Mouse (Mus musculus) small intestine, adult 2 months (tissue): ENCODE results near the gene Zfp454. TPM values are rescaled to one million over a fixed set of nuclear protein-coding genes. Genes with fewer than 3 reads are reported as not detected.
A peak's percentile ranks its signal among the peaks of the same experiment; 100 is the strongest.

ENCODE experiments used
- H3K27ac ChIP-seq: fragments of 200-500 bp; 2 replicates; pipeline ENCODE4 v1.5.1; 2012; ENCODE audit warnings: low read depth, low read length, control low read depth, inconsistent platforms; ENCODE audit not compliant: insufficient read depth
- H3K27me3 ChIP-seq: fragments of 200-500 bp; 2 replicates; pipeline ENCODE4 v1.6.1; 2012; ENCODE audit warnings: mild to moderate bottlenecking, moderate library complexity, low read length, inconsistent platforms; ENCODE audit not compliant: control insufficient read depth, insufficient read depth
- H3K36me3 ChIP-seq: fragments of 200-500 bp; 2 replicates; pipeline ENCODE4 v1.6.1; 2012; ENCODE audit warnings: mild to moderate bottlenecking, low read length, control low read depth, inconsistent platforms; ENCODE audit not compliant: control insufficient read depth, insufficient read depth
- H3K4me1 ChIP-seq: fragments of 200-500 bp; 2 replicates; pipeline ENCODE4 v1.6.1; 2012; ENCODE audit warnings: low read length, inconsistent platforms, mixed read lengths; ENCODE audit not compliant: control insufficient read depth, insufficient read depth, insufficient read length
- H3K4me3 ChIP-seq: fragments of 200-500 bp; 2 replicates; pipeline ENCODE4 v1.5.1; 2012; ENCODE audit warnings: low read depth, mild to moderate bottlenecking, control low read depth, inconsistent platforms, low read length, moderate library complexity
- CTCF ChIP-seq: fragments of 200-500 bp; IDR thresholded peaks from 2 replicates; pipeline ENCODE4 v1.5.1; 2012; ENCODE audit warnings: low read depth, mild to moderate bottlenecking, control low read depth, inconsistent platforms, low read length, moderate library complexity, mixed read lengths; ENCODE audit not compliant: insufficient replicate concordance, insufficient read length; ENCODE audit errors: extremely low read depth
- POLR2A ChIP-seq: fragments of 200-500 bp; IDR thresholded peaks from 2 replicates; pipeline ENCODE4 v1.6.1; 2012; ENCODE audit warnings: low read depth, mild to moderate bottlenecking, control low read depth, inconsistent platforms, low read length, moderate library complexity
- WGBS: fragments of 180-500 bp; shearing (Covaris S2); methylation state at CpG from one replicate; pipeline ENCODE4 v1.1.7; 2018; 5-methylcytosine and 5-hydroxymethylcytosine counted together
- polyA plus RNA-seq: library from polyadenylated mRNA; depleted of rRNA; stranded (reverse); fragments of >200 nt; gene quantifications from 2 replicates; pipeline ENCODE4 v1.2.3, GENCODE M21; 2012; rRNA removed

The Zfp454 gene
- polyA plus RNA-seq, 1 experiment = not detected

GRCm38 (mm10) chr11:50845951-50846350 is 41.5 kb downstream of the Zfp454 start:
- Histone ChIP-seq H3K4me3 (no peak overlapping the region), H3K36me3 (no peaks in the 10 kb centered on the region), H3K27ac (no peak overlapping the region), H3K27me3 (peaks cover 16% of the 10 kb centered on the region), H3K4me1 (no peaks in the 10 kb centered on the region; the same call in 1 of the 2 replicates)
- TF ChIP-seq POLR2A (no peak), CTCF (no peak)
- WGBS = 88% methylated on average over 3 of the region's 3 CpGs

- no peaks in the 10 kb centered on the region for H3K36me3 ChIP-seq
- peak within 1 kb of the TSS; percentile 17; the same call in 1 of the 2 replicates for H3K27ac ChIP-seq
- no peaks in the 10 kb centered on the region for H3K27me3 ChIP-seq
- H3K4me1 ChIP-seq = no peaks in the 10 kb centered on the region; the same call in 1 of the 2 replicates
- H3K4me3 ChIP-seq = peak within 1 kb of the TSS; percentile 65
- TF ChIP-seq POLR2A (no peak), CTCF (no peak)
- 9% methylated on average over 22 of the region's 22 CpGs for WGBS
Measured at GRCm38 (mm10) chr11:50841023-50841735, 46.3 kb downstream of the Zfp454 start, which contains the start of gene Zfp879. Gene Zfp879 (minus strand): TSS chr11:50841552.

GRCm38 (mm10) chr11:50835727-50836126 is 51.7 kb downstream of the Zfp454 start:
- Histone ChIP-seq H3K27ac (no peak overlapping the region), H3K4me1 (no peaks in the 10 kb centered on the region), H3K4me3 (no peak overlapping the region), H3K27me3 (no peaks in the 10 kb centered on the region), H3K36me3 (no peaks in the 10 kb centered on the region)
- no peak for TF ChIP-seq POLR2A
- no peak for TF ChIP-seq CTCF
- 77% methylated on average over 4 of the region's 4 CpGs for WGBS

DNA sequence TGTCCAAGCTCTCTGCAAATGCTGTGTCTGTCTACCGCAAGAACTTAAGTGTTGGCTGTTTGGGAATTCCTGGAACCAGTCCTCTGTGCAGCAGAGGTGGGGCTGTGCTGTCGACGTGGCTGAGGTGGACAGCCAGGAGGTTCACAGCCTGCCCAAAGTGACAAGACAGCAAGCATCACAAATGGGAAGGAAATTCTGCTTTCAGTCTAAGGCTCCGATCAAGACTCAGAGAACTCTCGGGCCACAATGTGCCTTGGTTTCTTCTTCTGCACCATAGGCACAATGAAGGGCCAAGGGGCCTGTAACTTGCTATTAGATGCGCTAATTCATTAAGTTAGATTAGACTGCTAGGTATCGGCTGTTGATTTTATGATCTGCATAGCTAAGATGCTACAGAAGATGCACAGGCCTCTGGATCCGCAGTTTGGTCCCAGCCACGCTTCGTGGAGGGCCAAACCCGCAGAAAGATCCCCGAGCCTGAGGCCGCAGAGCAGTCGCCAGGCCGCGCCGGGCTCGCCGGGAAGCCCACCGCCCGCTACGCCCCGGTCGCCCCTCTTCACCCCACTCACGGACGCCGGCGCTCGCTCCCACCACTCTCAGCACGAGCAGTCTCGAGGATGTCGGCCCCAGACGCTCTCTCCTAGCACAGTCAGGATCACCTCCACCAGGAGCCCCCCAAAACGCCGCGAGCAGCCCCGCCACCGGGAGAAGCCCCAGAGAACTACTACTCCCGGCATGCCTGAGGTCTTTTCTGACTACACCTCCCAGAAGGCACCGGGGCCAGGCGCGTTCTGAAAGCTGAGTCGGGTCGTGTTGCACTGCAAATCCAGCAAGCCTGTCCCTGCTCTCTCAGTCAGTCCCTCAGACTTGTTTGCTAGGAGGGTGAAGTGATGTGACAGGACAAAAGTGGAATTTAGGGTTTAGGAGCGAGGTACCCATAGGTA is 60.2 kb downstream of the Zfp454 start, which contains the start of gene Zfp354c:
Zfp354c (minus strand) TSS at position 715 of the 944 bp plus-strand sequence.
- 3% methylated on average over 45 of the region's 45 CpGs for WGBS
- Histone ChIP-seq H3K27me3 (no peaks in the 10 kb centered on the region), H3K27ac (no peak within 1 kb of the TSS)

DNA sequence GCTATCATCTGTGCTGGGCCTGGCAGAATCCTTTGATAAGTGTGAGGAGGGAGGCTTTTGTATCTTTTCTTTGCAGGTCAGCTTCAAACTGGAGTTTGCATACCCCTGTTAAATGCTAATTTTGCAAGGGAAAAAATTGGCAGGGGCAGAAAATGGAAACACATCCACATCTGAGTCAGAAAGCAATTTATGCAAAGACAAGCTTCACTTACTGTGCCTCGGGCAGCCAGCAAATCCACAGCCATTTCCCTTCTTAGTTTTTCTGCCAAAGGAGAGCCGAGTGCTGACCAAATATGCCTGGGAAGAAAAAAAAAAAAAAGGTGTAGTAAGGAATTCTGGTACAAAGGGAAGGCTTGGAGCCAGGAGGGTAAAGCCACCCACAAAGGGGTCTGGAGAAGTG is 61.2 kb downstream of the Zfp454 start:
- 71% methylated on average over 2 of the region's 2 CpGs for WGBS
- Histone ChIP-seq H3K4me1 (peaks cover 3% of the 10 kb centered on the region; the same call in 1 of the 2 replicates), H3K27me3 (no peaks in the 10 kb centered on the region), H3K27ac (no peak overlapping the region), H3K36me3 (no peaks in the 10 kb centered on the region), H3K4me3 (no peak overlapping the region)
- TF ChIP-seq CTCF (no peak), POLR2A (no peak)

More for the DNA sequence above, 60.2 kb downstream of the Zfp454 start, which contains the start of gene Zfp354c:
- Histone ChIP-seq H3K4me3 (peak within 1 kb of the TSS; percentile 76), H3K4me1 (peaks cover 3% of the 10 kb centered on the region; the same call in 1 of the 2 replicates), H3K36me3 (no peaks in the 10 kb centered on the region)
- no peak for TF ChIP-seq CTCF

Other genes starting within 250 kb of the Zfp454 start
- 0.19 and 0.38 TPM in 2 replicates for gene Zfp354c, start 59.9 kb downstream of the Zfp454 start, polyA plus RNA-seq
- gene Zfp879, start 46.1 kb downstream of the Zfp454 start, polyA plus RNA-seq = 0.05 TPM in 1 of 2 replicates, not detected in the other
- gene Grm6, start 37.0 kb downstream of the Zfp454 start, polyA plus RNA-seq = 0.24 and 0.53 TPM in 2 replicates
- gene Zfp2, start 28.5 kb upstream of the Zfp454 start, polyA plus RNA-seq = 0.09 and 0.61 TPM in 2 replicates
- gene Zfp354b, start 44.0 kb upstream of the Zfp454 start, polyA plus RNA-seq = not detected in 2 replicates
- not detected in 2 replicates for gene 4933414I15Rik, start 56.1 kb upstream of the Zfp454 start, polyA plus RNA-seq
- gene Prop1, start 66.1 kb upstream of the Zfp454 start, polyA plus RNA-seq = 0.08 TPM in 1 of 2 replicates, not detected in the other
- not detected in 2 replicates for gene Olfr1378, start 78.9 kb upstream of the Zfp454 start, polyA plus RNA-seq
- gene Olfr1377, start 94.3 kb upstream of the Zfp454 start, polyA plus RNA-seq = not detected in 2 replicates
- gene Olfr51, start 115.9 kb upstream of the Zfp454 start, polyA plus RNA-seq = not detected in 2 replicates
- not detected in 2 replicates for gene Olfr54, start 126.6 kb upstream of the Zfp454 start, polyA plus RNA-seq
- not detected in 2 replicates for gene Olfr1375, start 160.5 kb upstream of the Zfp454 start, polyA plus RNA-seq
- gene Zfp354a, start 171.6 kb upstream of the Zfp454 start, polyA plus RNA-seq = 0.09 and 0.10 TPM in 2 replicates